Mouse (Mus musculus) CD8-positive naive resting alpha-beta T cell, adult 2 months (primary cell): ENCODE results near the gene Mapk1ip1.
A peak's percentile ranks its signal among the peaks of the same experiment; 100 is the strongest.

Experiments
- DNase-seq, 2 experiments: peaks; one replicate each; pipeline ENCODE4 v3.0.0; 2022; ENCODE audit warnings: low read depth in 2 of 2, low spot score in 2 of 2

The Mapk1ip1 gene

GRCm38 (mm10) chr7:138845544-138846391, at the start of gene Mapk1ip1, which contains the start of gene Ppp2r2d:
Mapk1ip1 (minus strand) TSS chr7:138846273.
Ppp2r2d (plus strand) TSS chr7:138846079.
- peak; percentile 94 to 95 for DNase-seq

GRCm38 (mm10) chr7:138885365-138886289, 39.6 kb upstream of the Mapk1ip1 start:
- no peak for DNase-seq

- DNase-seq: no peak
Measured at GRCm38 (mm10) chr7:138883724-138884123, 37.7 kb upstream of the Mapk1ip1 start.

DNA sequence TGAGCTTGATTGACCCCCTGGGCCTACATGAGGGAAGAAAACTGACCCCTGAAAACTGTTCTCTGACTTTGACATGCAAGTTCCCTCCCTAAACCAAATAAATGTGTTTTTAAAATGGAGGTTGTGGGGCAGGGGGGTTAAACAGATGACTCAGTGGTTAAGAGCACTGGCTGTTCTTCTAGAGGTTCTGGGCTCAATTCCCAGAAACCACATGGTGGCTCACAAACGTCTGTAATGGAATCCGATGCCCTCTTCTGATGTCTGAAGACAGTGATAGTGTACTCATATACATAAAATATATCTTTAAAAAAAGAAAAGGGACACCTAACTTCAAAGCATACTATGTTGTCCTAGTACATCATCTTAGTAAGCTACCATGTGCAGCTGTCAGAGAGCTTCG, 29.0 kb upstream of the Mapk1ip1 start:
- DNase-seq: no peak

DNA sequence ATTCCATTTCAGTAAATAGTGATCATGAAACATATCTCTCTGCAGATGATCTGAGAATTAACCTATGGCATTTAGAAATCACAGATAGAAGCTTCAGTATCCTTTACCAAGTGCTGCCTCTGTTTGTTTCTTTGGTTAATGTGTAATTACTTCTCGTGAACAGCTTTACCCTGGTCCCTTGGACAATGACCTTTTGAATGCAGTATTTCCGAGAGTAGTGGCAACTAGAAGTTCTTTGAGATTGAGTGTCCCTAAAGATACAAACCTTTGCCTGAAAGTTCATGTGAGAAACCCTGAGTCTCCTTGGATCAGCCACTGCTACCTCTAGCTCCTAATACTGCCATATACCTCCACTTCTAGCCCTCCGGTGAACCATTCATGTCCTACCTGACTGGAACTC, 26.9 kb upstream of the Mapk1ip1 start:
- no peak for DNase-seq

DNA sequence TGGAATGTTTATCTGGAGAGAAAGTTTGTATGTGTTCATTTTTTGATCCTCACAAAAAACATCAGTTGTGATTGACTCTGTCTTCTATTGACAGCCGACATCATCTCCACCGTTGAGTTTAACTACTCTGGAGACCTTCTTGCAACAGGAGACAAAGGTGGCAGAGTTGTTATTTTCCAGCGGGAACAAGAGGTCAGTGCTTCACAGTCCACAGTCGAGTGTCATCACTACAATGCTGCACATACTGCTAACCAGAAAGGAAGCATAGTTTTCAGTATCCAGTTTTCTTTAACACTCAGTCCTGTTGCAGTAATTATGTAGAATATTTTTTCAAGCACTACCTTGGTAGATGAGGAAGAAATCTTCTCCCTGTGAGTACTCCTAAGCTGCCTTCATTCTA, 22.2 kb upstream of the Mapk1ip1 start:
- DNase-seq: no peak

DNA sequence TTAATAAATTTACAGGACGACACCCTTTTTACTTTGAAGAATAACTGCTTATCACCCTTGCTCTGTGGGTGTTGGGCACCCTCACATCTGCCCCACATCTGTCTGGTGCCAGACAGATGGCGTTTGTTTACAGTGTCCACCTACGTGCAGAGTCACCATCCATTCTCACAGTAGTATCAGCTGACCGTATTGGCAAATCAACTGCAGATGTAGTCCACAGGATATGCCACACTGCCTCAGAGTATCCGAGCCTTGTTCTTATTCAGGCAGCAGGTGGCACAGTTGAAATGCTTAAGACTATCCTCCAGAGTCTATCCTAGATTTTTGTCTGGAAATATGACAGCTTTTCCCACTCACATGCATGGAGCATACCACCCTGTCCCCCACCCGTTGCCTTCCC, 21.2 kb upstream of the Mapk1ip1 start:
- DNase-seq: no peak

GRCm38 (mm10) chr7:138864776-138865175, 18.7 kb upstream of the Mapk1ip1 start:
- DNase-seq: no peak

- DNase-seq: no peak
Measured at GRCm38 (mm10) chr7:138863950-138864572, 18.0 kb upstream of the Mapk1ip1 start.

DNA sequence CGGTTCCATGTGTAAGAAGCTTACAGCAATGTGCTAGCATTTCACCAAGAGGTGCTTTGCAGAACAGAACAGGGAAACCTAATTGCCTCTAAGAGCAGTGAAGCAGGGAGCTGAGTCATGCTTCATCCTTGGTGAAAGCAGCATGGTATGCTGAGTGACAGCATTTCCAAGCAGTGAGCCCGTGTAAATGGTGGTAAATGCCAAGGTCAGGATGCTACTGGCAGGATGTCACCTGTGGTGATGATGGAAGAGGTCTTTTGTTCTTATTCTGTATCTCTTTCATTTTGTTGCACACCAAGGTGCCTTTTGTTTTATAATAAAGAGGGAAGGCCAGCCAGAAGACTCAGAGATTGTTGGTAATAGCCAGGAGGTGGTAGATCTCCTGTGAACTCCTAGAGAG, 10.6 kb upstream of the Mapk1ip1 start:
- no peak for DNase-seq

DNA sequence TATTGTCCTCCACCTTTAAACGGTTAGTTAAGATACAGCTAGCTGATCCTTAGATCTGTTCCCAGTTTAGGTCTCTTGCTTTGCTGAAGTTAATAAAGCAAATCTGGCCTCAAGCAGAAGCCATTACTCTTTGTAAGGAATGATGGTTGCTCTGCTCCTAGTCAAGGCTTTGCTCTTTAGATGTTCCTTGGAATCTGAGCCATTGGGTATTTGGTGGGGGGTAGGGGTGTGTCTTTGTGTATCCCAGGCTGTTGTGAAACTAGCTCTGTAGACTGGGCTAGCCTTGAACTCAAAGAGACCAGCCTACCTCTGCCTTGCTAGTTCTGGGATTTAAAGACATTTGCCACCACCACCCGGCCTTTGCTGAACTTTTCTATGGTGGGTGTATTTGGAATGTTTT, 8.1 kb upstream of the Mapk1ip1 start:
- DNase-seq: no peak

- no peak for DNase-seq
Measured at GRCm38 (mm10) chr7:138853417-138854031, 7.5 kb upstream of the Mapk1ip1 start.

DNA sequence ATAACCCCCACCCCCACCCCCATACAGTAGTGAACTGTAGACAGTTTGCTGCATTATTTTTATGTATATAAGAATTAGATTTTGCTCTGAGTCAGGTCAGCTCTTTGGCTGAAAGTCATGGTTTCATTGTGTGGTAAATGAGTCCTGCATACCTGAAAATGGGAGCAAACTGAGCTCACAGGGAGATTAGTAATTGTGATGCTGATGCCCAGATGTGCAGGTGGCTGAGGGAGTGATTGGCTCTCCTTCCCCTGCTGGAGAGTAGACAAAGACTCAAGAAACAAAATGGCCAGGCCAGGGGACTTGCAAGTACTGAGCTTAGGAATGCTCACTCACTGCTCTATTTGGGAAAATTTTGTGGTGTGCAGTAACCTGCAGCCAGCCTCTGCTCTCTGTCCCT, 4.0 kb upstream of the Mapk1ip1 start:
- no peak for DNase-seq

DNA sequence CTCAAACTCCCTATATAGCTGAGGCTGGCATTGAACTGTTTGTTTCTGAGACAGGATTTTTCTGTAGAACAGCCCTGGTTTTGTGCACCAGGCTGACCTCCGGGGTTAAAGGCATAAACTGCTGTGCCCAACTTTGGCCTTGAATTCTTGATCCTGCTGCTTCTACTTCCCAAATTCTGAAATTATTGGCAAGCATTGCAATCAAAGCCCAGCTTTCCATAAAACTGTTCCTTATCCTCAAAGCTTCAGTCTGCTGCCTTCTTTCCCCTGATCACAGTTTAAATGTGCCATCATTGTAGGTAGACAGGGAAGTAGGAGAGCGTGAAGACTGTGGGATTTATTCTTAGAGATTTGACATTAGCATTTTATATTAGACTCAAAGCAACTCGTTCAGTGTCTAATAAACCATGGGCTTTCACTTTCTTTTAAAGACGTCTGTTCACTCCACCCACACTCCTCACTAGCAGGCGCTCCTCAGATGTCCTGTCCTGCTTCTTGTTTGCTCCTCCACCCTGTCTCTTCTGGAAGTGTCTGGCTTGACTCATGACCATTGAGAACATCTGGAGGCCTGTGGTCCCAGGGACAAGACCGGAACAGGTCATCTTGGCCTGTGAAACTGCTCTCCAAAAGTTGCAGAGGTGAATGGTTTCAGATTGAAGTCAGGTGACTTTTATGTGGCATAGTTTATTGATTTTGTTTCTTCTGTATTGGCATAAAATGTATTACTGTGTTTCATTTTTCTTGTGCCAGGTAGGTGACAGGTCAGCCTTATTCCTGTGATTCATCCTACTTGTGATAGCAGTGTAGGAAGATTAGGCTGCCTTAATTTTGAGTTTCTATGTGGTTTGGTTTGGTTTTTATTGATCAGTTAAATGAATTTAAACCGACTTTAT, 2.2 kb upstream of the Mapk1ip1 start:
- DNase-seq: no peak

GRCm38 (mm10) chr7:138847316-138848027, 1.4 kb upstream of the Mapk1ip1 start:
- no peak for DNase-seq

DNA sequence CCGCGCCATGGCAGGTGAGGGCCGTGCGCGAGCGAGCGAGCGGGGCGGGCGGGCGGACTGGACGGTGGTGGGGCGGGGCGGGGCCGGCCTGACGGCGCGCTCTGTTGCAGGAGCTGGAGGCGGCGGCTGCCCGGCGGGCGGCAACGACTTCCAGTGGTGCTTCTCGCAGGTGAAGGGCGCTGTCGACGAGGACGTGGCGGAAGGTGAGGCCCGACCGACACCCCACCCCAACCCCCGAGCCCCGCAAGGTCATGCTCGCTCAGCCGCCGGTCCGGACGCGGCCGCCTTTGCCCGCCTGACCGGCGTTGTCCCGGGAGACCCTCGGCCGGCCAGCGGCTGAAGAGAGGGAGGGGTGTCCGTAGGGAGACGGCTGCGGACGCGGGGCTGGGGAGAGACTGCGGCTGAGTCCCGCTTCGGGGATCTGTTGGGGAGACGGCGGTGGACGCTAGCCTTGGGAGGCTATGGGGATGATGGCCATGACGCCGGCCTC, 474 bp upstream of the Mapk1ip1 start:
- no peak for DNase-seq

DNA sequence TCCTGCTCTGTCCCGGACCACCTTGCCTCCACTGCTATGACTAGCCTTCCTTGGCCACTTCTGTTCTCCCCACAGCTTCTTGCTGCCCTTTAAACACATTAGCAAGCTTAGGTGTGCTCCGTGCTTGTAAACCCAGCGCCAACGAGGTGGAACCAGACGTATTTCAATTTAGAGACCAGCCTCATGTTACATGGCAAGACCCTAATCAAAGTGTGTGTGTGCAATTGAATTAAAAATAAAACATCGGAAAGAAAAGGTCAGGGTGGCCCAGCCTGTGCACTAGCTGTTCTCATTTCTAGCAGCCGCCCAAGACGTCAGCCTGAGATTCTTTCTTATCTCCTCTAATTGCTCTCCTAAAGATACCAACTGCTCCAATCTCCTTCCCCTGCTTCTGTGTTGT, 962 bp downstream of the Mapk1ip1 start:
- DNase-seq: no peak

DNA sequence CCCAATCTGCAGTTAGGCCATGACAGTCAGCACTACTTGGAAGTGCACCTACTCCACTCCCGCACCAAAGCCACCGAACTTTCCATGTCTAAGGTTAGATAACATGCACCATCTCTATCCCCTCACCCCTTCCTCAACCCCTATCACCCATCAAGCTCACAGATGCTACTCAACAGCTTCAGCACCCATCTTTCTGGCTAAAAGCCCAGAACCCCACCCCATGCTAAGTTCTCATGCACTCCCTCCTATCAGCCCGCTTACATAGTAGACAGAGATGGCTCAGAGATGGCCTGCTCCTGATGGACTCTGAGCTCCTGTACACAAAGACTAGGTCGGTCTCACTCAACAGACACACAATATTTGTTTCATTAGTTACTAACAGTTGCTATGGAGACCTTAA, 2.7 kb downstream of the Mapk1ip1 start:
- no peak for DNase-seq

- DNase-seq: no peak
Measured at GRCm38 (mm10) chr7:138841436-138842151, 4.5 kb downstream of the Mapk1ip1 start.
